Mouse (Mus musculus): ENCODE results near the gene Sfrp5.

- TF ChIP-seq CTCF (IDR thresholded peaks at IDR 0.05; ENCODE audit: control insufficient read depth, insufficient read depth, low read length), result no peak
- no peak for TF ChIP-seq POLR2A (IDR thresholded peaks at IDR 0.05; ENCODE audit: borderline replicate concordance, control insufficient read depth, low read depth, low read length)
Observed at GRCm38 (mm10) chr19:42164188-42164587, 37.9 kb downstream of the Sfrp5 start.

All from bone marrow, adult 2 months (tissue).